Mouse (Mus musculus): Measurements from ENCODE around the gene Olfr802. TPM values are rescaled to one million over a fixed set of nuclear protein-coding genes. Genes with fewer than 3 reads are reported as not detected.

Gene Olfr802
- not detected in 2 replicates for polyA plus RNA-seq (2012; rRNA removed)

GRCm38 (mm10) chr10:129688069-129688468 is at the start of gene Olfr802:
Gene Olfr802, minus strand, starts transcription at chr10:129688169.
- no peak for DNase-seq
- Histone ChIP-seq H3K36me3 (ENCODE audit: control insufficient read depth, insufficient read depth, low read length) (no peaks in the 10 kb centered on the region), H3K27ac (ENCODE audit: insufficient read depth, low read depth, low read length) (no peak within 1 kb of the TSS), H3K4me3 (ENCODE audit: insufficient read depth, low read depth, low read length) (no peak within 1 kb of the TSS), H3K27me3 (replicated peaks; ENCODE audit: control insufficient read depth, insufficient read depth, low read length) (no peaks in the 10 kb centered on the region), H3K4me1 (ENCODE audit: control insufficient read depth, insufficient read depth, low read length) (no peaks in the 10 kb centered on the region)
- TF ChIP-seq POLR2A (IDR thresholded peaks at IDR 0.05; ENCODE audit: low read depth, low read length) (no peak), CTCF (conservative IDR thresholded peaks at IDR 0.05; ENCODE audit: insufficient read depth, insufficient read length, low read depth, low read length) (no peak)
- WGBS, result 70% methylated on average over 1 of the region's 1 CpGs

- DNase-seq, result no peak
- H3K36me3 ChIP-seq (ENCODE audit: control insufficient read depth, insufficient read depth, low read length), result no peaks in the 10 kb centered on the region
- H3K27me3 ChIP-seq (replicated peaks; ENCODE audit: control insufficient read depth, insufficient read depth, low read length), result no peaks in the 10 kb centered on the region
- no peak within 1 kb of the TSS for H3K4me3 ChIP-seq (ENCODE audit: insufficient read depth, low read depth, low read length)
- TF ChIP-seq POLR2A (IDR thresholded peaks at IDR 0.05; ENCODE audit: low read depth, low read length) (no peak), CTCF (conservative IDR thresholded peaks at IDR 0.05; ENCODE audit: insufficient read depth, insufficient read length, low read depth, low read length) (no peak)
- H3K27ac ChIP-seq (ENCODE audit: insufficient read depth, low read depth, low read length), result no peak within 1 kb of the TSS
- 96% methylated on average over 2 of the region's 2 CpGs for WGBS
- no peaks in the 10 kb centered on the region for H3K4me1 ChIP-seq (ENCODE audit: control insufficient read depth, insufficient read depth, low read length)
These were observed 41.3 kb upstream of the Olfr802 start, which contains the start of gene Olfr805 for GRCm38 (mm10) chr10:129729275-129729674. Gene Olfr805, minus strand, starts transcription at chr10:129729375.

GRCm38 (mm10) chr10:129702910-129703309 is 14.9 kb upstream of the Olfr802 start, which contains the start of gene Olfr804:
Gene Olfr804, plus strand, starts transcription at chr10:129703210.
- H3K36me3 ChIP-seq (ENCODE audit: control insufficient read depth, insufficient read depth, low read length), result no peaks in the 10 kb centered on the region
- no peak for TF ChIP-seq CTCF (conservative IDR thresholded peaks at IDR 0.05; ENCODE audit: insufficient read depth, insufficient read length, low read depth, low read length)
- TF ChIP-seq POLR2A (IDR thresholded peaks at IDR 0.05; ENCODE audit: low read depth, low read length), result no peak
- DNase-seq, result no peak

GRCm38 (mm10) chr10:129694186-129694585 is 6.2 kb upstream of the Olfr802 start, which contains the start of gene Olfr803:
Gene Olfr803, minus strand, starts transcription at chr10:129694286.
- no peaks in the 10 kb centered on the region for H3K27me3 ChIP-seq (replicated peaks; ENCODE audit: control insufficient read depth, insufficient read depth, low read length)
- 70% methylated on average over 2 of the region's 2 CpGs for WGBS
- H3K27ac ChIP-seq (ENCODE audit: insufficient read depth, low read depth, low read length), result no peak within 1 kb of the TSS

More at GRCm38 (mm10) chr10:129702910-129703309, 14.9 kb upstream of the Olfr802 start, which contains the start of gene Olfr804:
- H3K27me3 ChIP-seq (replicated peaks; ENCODE audit: control insufficient read depth, insufficient read depth, low read length), result no peaks in the 10 kb centered on the region
- H3K4me1 ChIP-seq (ENCODE audit: control insufficient read depth, insufficient read depth, low read length), result no peaks in the 10 kb centered on the region
- no peak within 1 kb of the TSS for H3K4me3 ChIP-seq (ENCODE audit: insufficient read depth, low read depth, low read length)
- no peak within 1 kb of the TSS for H3K27ac ChIP-seq (ENCODE audit: insufficient read depth, low read depth, low read length)

GRCm38 (mm10) chr10:129673765-129674164 is 14.2 kb downstream of the Olfr802 start, which contains the start of gene Olfr801:
Gene Olfr801, minus strand, starts transcription at chr10:129673865.
- H3K27ac ChIP-seq (ENCODE audit: insufficient read depth, low read depth, low read length), result no peak within 1 kb of the TSS
- no peaks in the 10 kb centered on the region for H3K27me3 ChIP-seq (replicated peaks; ENCODE audit: control insufficient read depth, insufficient read depth, low read length)
- no peaks in the 10 kb centered on the region for H3K36me3 ChIP-seq (ENCODE audit: control insufficient read depth, insufficient read depth, low read length)
- H3K4me1 ChIP-seq (ENCODE audit: control insufficient read depth, insufficient read depth, low read length), result no peaks in the 10 kb centered on the region
- no peak within 1 kb of the TSS for H3K4me3 ChIP-seq (ENCODE audit: insufficient read depth, low read depth, low read length)
- TF ChIP-seq CTCF (conservative IDR thresholded peaks at IDR 0.05; ENCODE audit: insufficient read depth, insufficient read length, low read depth, low read length) (no peak), POLR2A (IDR thresholded peaks at IDR 0.05; ENCODE audit: low read depth, low read length) (no peak)
- DNase-seq, result no peak
- 75% methylated on average over 1 of the region's 1 CpGs for WGBS

More at GRCm38 (mm10) chr10:129694186-129694585, 6.2 kb upstream of the Olfr802 start, which contains the start of gene Olfr803:
- no peaks in the 10 kb centered on the region for H3K36me3 ChIP-seq (ENCODE audit: control insufficient read depth, insufficient read depth, low read length)
- no peak for DNase-seq
- TF ChIP-seq POLR2A (IDR thresholded peaks at IDR 0.05; ENCODE audit: low read depth, low read length) (no peak), CTCF (conservative IDR thresholded peaks at IDR 0.05; ENCODE audit: insufficient read depth, insufficient read length, low read depth, low read length) (no peak)
- H3K4me3 ChIP-seq (ENCODE audit: insufficient read depth, low read depth, low read length), result no peak within 1 kb of the TSS
- no peaks in the 10 kb centered on the region for H3K4me1 ChIP-seq (ENCODE audit: control insufficient read depth, insufficient read depth, low read length)

GRCm38 (mm10) chr10:129657394-129657793 is 30.6 kb downstream of the Olfr802 start, which contains the start of gene Olfr800:
Gene Olfr800, plus strand, starts transcription at chr10:129657694.
- H3K36me3 ChIP-seq (ENCODE audit: control insufficient read depth, insufficient read depth, low read length), result no peaks in the 10 kb centered on the region

GRCm38 (mm10) chr10:129651763-129652162 is 36.2 kb downstream of the Olfr802 start:
- WGBS, result 96% methylated on average over 1 of the region's 1 CpGs
- Histone ChIP-seq H3K4me1 (ENCODE audit: control insufficient read depth, insufficient read depth, low read length) (no peaks in the 10 kb centered on the region), H3K4me3 (ENCODE audit: insufficient read depth, low read depth, low read length) (no peak overlapping the region), H3K36me3 (ENCODE audit: control insufficient read depth, insufficient read depth, low read length) (no peaks in the 10 kb centered on the region), H3K27ac (ENCODE audit: insufficient read depth, low read depth, low read length) (no peak overlapping the region), H3K27me3 (replicated peaks; ENCODE audit: control insufficient read depth, insufficient read depth, low read length) (no peaks in the 10 kb centered on the region)
- TF ChIP-seq CTCF (conservative IDR thresholded peaks at IDR 0.05; ENCODE audit: insufficient read depth, insufficient read length, low read depth, low read length), result no peak
- TF ChIP-seq POLR2A (IDR thresholded peaks at IDR 0.05; ENCODE audit: low read depth, low read length), result no peak
- no peak for DNase-seq

More at GRCm38 (mm10) chr10:129657394-129657793, 30.6 kb downstream of the Olfr802 start, which contains the start of gene Olfr800:
- no peak for DNase-seq
- Histone ChIP-seq H3K27ac (ENCODE audit: insufficient read depth, low read depth, low read length) (no peak within 1 kb of the TSS), H3K4me3 (ENCODE audit: insufficient read depth, low read depth, low read length) (no peak within 1 kb of the TSS), H3K27me3 (replicated peaks; ENCODE audit: control insufficient read depth, insufficient read depth, low read length) (no peaks in the 10 kb centered on the region), H3K4me1 (ENCODE audit: control insufficient read depth, insufficient read depth, low read length) (no peaks in the 10 kb centered on the region)
- no peak for TF ChIP-seq POLR2A (IDR thresholded peaks at IDR 0.05; ENCODE audit: low read depth, low read length)
- no peak for TF ChIP-seq CTCF (conservative IDR thresholded peaks at IDR 0.05; ENCODE audit: insufficient read depth, insufficient read length, low read depth, low read length)

Measured in kidney, adult 2 months (tissue).